Mouse (Mus musculus) stomach, embryonic 16.5 days (tissue): ENCODE data around the gene Kank4. TPM values are rescaled to one million over a fixed set of nuclear protein-coding genes. Genes with fewer than 3 reads are reported as not detected.

ENCODE experiments used
- ATAC-seq: fragments of 200-750 bp; cut with Nextera tagmentation; 2 replicates; pipeline ENCODE4 v1.8.0; 2017; ENCODE audit warnings: moderate number of reproducible peaks, moderate TSS enrichment; ENCODE audit not compliant: insufficient read depth, low FRiP score
- H3K27ac ChIP-seq: fragments of 300-500 bp; sonication (generic); 2 replicates; pipeline ENCODE4 v1.5.1; 2014; ENCODE audit warnings: low read length
- H3K27me3 ChIP-seq: fragments of 300-500 bp; sonication (generic); 2 replicates; pipeline ENCODE4 v1.6.1; 2014; ENCODE audit warnings: low read length, control low read depth, mixed read lengths; ENCODE audit not compliant: control insufficient read depth, insufficient read depth
- H3K36me3 ChIP-seq: fragments of 300-500 bp; sonication (generic); 2 replicates; pipeline ENCODE4 v1.6.1; 2014; ENCODE audit warnings: low read length; ENCODE audit not compliant: control insufficient read depth, insufficient read depth
- H3K4me1 ChIP-seq: fragments of 300-500 bp; sonication (generic); 2 replicates; pipeline ENCODE4 v1.6.1; 2014; ENCODE audit warnings: low read length, control low read depth, mixed read lengths; ENCODE audit not compliant: control insufficient read depth, insufficient read depth
- H3K4me2 ChIP-seq: fragments of 300-500 bp; sonication (generic); 2 replicates; pipeline ENCODE4 v1.6.1; 2014; ENCODE audit warnings: low read depth, low read length, mixed read lengths
- H3K4me3 ChIP-seq: fragments of 300-500 bp; sonication (generic); replicated peaks from 2 replicates; pipeline ENCODE4 v1.5.1; 2014; ENCODE audit warnings: mild to moderate bottlenecking, low read length
- H3K9ac ChIP-seq: fragments of 300-500 bp; sonication (generic); 2 replicates; pipeline ENCODE4 v1.6.1; 2014; ENCODE audit warnings: low read length
- H3K9me3 ChIP-seq: fragments of 300-500 bp; sonication (generic); replicated peaks from 2 replicates; pipeline ENCODE4 v1.6.1; 2016; ENCODE audit warnings: low read length, control low read depth; ENCODE audit not compliant: control insufficient read depth
- WGBS: fragments of 180-500 bp; shearing (Covaris S2); extraction: QIAGEN DNeasy Blood & Tissue Kit; methylation state at CpG from one replicate; pipeline ENCODE4 v1.1.7; 2014; 5-methylcytosine and 5-hydroxymethylcytosine counted together
- polyA plus RNA-seq: library from polyadenylated mRNA; unstranded; fragments of >200 nt; fragmentation: Nextera tagmentation; extraction: Ambion mirVana; gene quantifications from 2 replicates; pipeline ENCODE4 v1.2.1, GENCODE M21; 2015

The Kank4 gene
- polyA plus RNA-seq, 1 experiment from 2014 or later = 1.8 TPM

GRCm38 (mm10) chr4:98717735-98718546 is 99.4 kb downstream of the Kank4 start:
- no peaks in the 10 kb centered on the region for H3K27me3 ChIP-seq
- no peak for ATAC-seq
- no peak overlapping the region for H3K4me2 ChIP-seq
- H3K27ac ChIP-seq = no peak overlapping the region
- no peak overlapping the region for H3K4me3 ChIP-seq
- no peak overlapping the region for H3K9ac ChIP-seq
- H3K9me3 ChIP-seq = no peaks in the 10 kb centered on the region
- peaks cover 6% of the 10 kb centered on the region; the same call in 1 of the 2 replicates for H3K36me3 ChIP-seq
- no peaks in the 10 kb centered on the region for H3K4me1 ChIP-seq
- 85% methylated on average over 17 of the region's 17 CpGs for WGBS

DNA sequence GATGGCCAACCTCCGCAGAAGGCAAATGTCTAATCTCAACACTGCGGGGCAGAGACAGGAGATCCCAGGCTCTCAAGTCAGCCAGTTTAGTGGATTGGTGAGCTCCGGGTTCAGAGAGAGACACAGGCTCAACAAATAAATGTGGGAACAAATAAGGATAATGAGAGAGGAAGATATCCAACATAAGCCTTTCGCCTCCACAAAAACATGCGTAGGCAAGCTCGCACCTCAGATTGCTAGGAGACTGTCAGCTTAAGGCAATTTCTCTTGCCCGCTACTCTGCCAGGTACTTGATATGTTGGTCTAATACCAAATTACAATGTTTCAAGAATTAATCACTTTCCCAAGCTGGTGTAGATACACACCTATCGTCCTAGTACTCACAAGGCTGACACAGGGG is 106.4 kb downstream of the Kank4 start:
- no peaks in the 10 kb centered on the region for H3K36me3 ChIP-seq
- no peaks in the 10 kb centered on the region for H3K27me3 ChIP-seq
- no peak overlapping the region for H3K4me2 ChIP-seq
- H3K27ac ChIP-seq = no peak overlapping the region
- no peaks in the 10 kb centered on the region for H3K4me1 ChIP-seq
- WGBS = 93% methylated on average over 8 of the region's 8 CpGs
- no peak overlapping the region for H3K4me3 ChIP-seq
- H3K9me3 ChIP-seq = no peaks in the 10 kb centered on the region
- no peak overlapping the region for H3K9ac ChIP-seq
- no peak for ATAC-seq

Other genes with a start within 250 kb of the Kank4 start
- gene L1td1, start 90.8 kb downstream of the Kank4 start, polyA plus RNA-seq = 0.14 TPM in 1 of 2 replicates, not detected in the other
- gene I0C0044D17Rik, start 6.3 kb upstream of the Kank4 start, polyA plus RNA-seq = not detected in 2 replicates
- gene Usp1, start 106.3 kb upstream of the Kank4 start, polyA plus RNA-seq = 44.5 and 48.7 TPM in 2 replicates
- 8.4 and 9.2 TPM in 2 replicates for gene Angptl3, start 213.4 kb upstream of the Kank4 start, polyA plus RNA-seq